Mouse (Mus musculus) stomach, postnatal 0 days (tissue): ENCODE results near the gene Sik3. TPM values are rescaled to one million over a fixed set of nuclear protein-coding genes. Genes with fewer than 3 reads are reported as not detected.

Experiments used
- ATAC-seq: fragments of 200-750 bp; cut with Nextera tagmentation; 2 replicates; pipeline ENCODE4 v1.8.0; 2017; ENCODE audit not compliant: low FRiP score, low TSS enrichment
- DNase-seq: peaks from one replicate; pipeline ENCODE4 v3.0.0-alpha.2; 2016; ENCODE audit warnings: low spot score
- H3K27ac ChIP-seq: fragments of 300-500 bp; sonication (generic); replicated peaks from 2 replicates; pipeline ENCODE4 v1.5.1; 2014; ENCODE audit warnings: mild to moderate bottlenecking, control low read depth
- H3K27me3 ChIP-seq: fragments of 300-500 bp; sonication (generic); 2 replicates; pipeline ENCODE4 v1.6.1; 2014; ENCODE audit warnings: low read length; ENCODE audit not compliant: control insufficient read depth, insufficient read depth
- H3K36me3 ChIP-seq: fragments of 300-500 bp; sonication (generic); 2 replicates; pipeline ENCODE4 v1.6.1; 2014; ENCODE audit warnings: low read length, mixed read lengths; ENCODE audit not compliant: control insufficient read depth, insufficient read depth
- H3K4me1 ChIP-seq: fragments of 300-500 bp; sonication (generic); replicated peaks from 2 replicates; pipeline ENCODE4 v1.6.1; 2014; ENCODE audit warnings: antibody characterized with exemption; ENCODE audit not compliant: control insufficient read depth, insufficient read depth
- H3K4me2 ChIP-seq: fragments of 300-500 bp; sonication (generic); replicated peaks from 2 replicates; pipeline ENCODE4 v1.6.1; 2014; ENCODE audit warnings: low read depth, mild to moderate bottlenecking, control low read depth, moderate library complexity
- H3K4me3 ChIP-seq: fragments of 300-500 bp; sonication (generic); 2 replicates; pipeline ENCODE4 v1.5.1; 2014; ENCODE audit warnings: low read depth, low read length, control low read depth
- H3K9ac ChIP-seq: fragments of 300-500 bp; sonication (generic); 2 replicates; pipeline ENCODE4 v1.6.1; 2014; ENCODE audit warnings: mild to moderate bottlenecking, low read length, control low read depth, mixed read lengths
- H3K9me3 ChIP-seq: fragments of 300-500 bp; sonication (generic); 2 replicates; pipeline ENCODE4 v1.6.1; 2016; ENCODE audit warnings: low read length; ENCODE audit not compliant: control insufficient read depth
- CTCF ChIP-seq: IDR thresholded peaks from 2 replicates; pipeline ENCODE4 v1.5.1; 2016; ENCODE audit warnings: antibody characterized with exemption, low read depth, mild to moderate bottlenecking, moderate library complexity
- EP300 ChIP-seq: optimal IDR thresholded peaks from 2 replicates; pipeline ENCODE3; 2016; ENCODE audit warnings: antibody characterized with exemption
- WGBS: fragments of 180-500 bp; shearing (Covaris S2); extraction: QIAGEN DNeasy Blood & Tissue Kit; methylation state at CpG from one replicate; pipeline ENCODE4 v1.1.7; 2014; 5-methylcytosine and 5-hydroxymethylcytosine counted together
- polyA plus RNA-seq: library from polyadenylated mRNA; unstranded; fragments of >200 nt; fragmentation: Nextera tagmentation; extraction: Ambion mirVana; gene quantifications from 2 replicates; pipeline ENCODE4 v1.2.1, GENCODE M21; 2015

Sik3 gene
- polyA plus RNA-seq, 1 experiment from 2014 or later, result 6.8 TPM

DNA sequence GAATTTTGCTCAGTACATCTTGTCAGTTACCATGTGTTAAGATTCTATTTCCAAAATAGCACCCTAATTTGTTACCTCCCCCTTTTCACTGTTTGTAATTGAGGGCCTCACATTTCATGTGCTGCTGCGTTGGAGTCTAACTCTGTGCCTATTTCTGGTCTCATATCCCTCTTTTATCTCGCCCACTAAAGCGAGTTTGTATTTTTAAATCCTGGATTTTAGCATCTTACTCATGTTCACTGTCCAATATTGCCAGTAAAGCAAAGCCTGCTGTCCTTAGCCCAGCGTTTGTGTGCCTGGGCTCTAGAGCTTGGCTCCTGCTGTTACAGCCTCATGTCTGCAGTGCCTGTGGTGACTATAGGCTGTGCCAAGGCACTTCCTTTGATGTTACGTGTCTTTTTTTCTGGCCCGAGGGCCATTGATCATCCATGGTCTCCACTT lies 69.8 kb downstream of the Sik3 start:
- Histone ChIP-seq H3K4me1 (no peaks in the 10 kb centered on the region; the same call in 1 of the 2 replicates), H3K4me3 (no peak overlapping the region), H3K9ac (no peak overlapping the region), H3K27me3 (no peaks in the 10 kb centered on the region), H3K36me3 (no peaks in the 10 kb centered on the region), H3K9me3 (no peaks in the 10 kb centered on the region), H3K4me2 (no peak overlapping the region), H3K27ac (no peak overlapping the region)
- ATAC-seq (no peak), DNase-seq (no peak)
- no peak for TF ChIP-seq CTCF
- no peak for TF ChIP-seq EP300
- WGBS, result 50% methylated on average over 6 of the region's 6 CpGs

DNA sequence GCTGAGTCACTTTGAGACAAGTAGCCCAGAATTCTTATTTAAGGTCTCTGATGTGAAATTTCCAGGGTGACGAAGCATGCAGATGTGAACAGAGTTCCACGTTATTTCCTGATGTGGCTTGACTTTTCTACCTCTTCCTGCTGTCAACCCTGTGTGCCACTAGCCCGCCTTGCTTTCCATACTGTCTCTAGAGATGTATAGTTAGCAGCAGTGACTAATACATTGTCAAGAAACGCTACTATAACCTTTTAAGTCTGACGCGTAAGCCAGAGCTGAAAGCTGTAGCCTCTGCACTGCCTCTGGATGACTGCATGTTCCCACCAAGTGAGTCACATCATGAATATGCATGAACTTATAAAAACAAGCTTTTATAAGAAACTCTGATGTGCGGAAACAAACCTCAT lies 70.9 kb downstream of the Sik3 start:
- Histone ChIP-seq H3K4me3 (no peak overlapping the region), H3K9ac (no peak overlapping the region), H3K4me2 (no peak overlapping the region), H3K4me1 (no peaks in the 10 kb centered on the region; the same call in 1 of the 2 replicates), H3K9me3 (no peaks in the 10 kb centered on the region), H3K27ac (no peak overlapping the region), H3K36me3 (no peaks in the 10 kb centered on the region), H3K27me3 (no peaks in the 10 kb centered on the region)
- 79% methylated on average over 7 of the region's 7 CpGs for WGBS
- no peak for ATAC-seq
- no peak for DNase-seq
- TF ChIP-seq EP300, result no peak

DNA sequence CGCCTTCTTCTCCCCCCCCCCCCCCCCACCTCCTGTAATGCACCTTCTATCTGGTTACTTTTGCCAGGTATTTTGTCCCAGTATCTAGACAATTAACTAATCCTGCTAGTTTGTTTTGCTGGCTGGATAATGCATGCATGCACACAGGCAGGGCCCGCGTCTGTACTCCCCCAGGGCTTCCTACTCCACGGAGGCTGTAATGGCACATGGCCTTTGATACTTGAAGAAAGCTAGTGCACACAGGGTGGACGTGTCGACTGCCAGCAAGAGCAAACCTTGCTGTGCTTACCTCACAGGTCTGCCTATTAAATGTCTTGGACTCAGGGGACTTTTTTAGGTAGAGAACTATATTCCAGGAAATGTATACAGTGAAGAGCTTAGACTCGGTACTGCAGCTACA lies 73.3 kb downstream of the Sik3 start:
- ATAC-seq (no peak), DNase-seq (peak; percentile 19)
- H3K36me3 ChIP-seq, result no peaks in the 10 kb centered on the region
- H3K9ac ChIP-seq, result no peak overlapping the region
- no peak overlapping the region for H3K27ac ChIP-seq
- no peaks in the 10 kb centered on the region for H3K9me3 ChIP-seq
- TF ChIP-seq CTCF (no peak), EP300 (no peak)
- no peaks in the 10 kb centered on the region for H3K27me3 ChIP-seq
- no peak overlapping the region for H3K4me2 ChIP-seq
- no peaks in the 10 kb centered on the region; the same call in 1 of the 2 replicates for H3K4me1 ChIP-seq
- 70% methylated on average over 7 of the region's 7 CpGs for WGBS
- H3K4me3 ChIP-seq, result no peak overlapping the region

GRCm38 (mm10) chr9:46086826-46087225 lies 74.2 kb downstream of the Sik3 start:
- no peak overlapping the region for H3K4me3 ChIP-seq
- no peak overlapping the region for H3K9ac ChIP-seq
- no peak overlapping the region for H3K27ac ChIP-seq
- no peak overlapping the region for H3K4me2 ChIP-seq
- H3K27me3 ChIP-seq, result no peaks in the 10 kb centered on the region
- no peaks in the 10 kb centered on the region for H3K9me3 ChIP-seq
- no peak for TF ChIP-seq CTCF
- TF ChIP-seq EP300, result no peak
- WGBS, result 51% methylated on average over 3 of the region's 3 CpGs
- no peaks in the 10 kb centered on the region; the same call in 1 of the 2 replicates for H3K4me1 ChIP-seq
- no peaks in the 10 kb centered on the region for H3K36me3 ChIP-seq
- ATAC-seq, result no peak; the same call in 1 of the 2 replicates
- DNase-seq, result peak; percentile 25

DNA sequence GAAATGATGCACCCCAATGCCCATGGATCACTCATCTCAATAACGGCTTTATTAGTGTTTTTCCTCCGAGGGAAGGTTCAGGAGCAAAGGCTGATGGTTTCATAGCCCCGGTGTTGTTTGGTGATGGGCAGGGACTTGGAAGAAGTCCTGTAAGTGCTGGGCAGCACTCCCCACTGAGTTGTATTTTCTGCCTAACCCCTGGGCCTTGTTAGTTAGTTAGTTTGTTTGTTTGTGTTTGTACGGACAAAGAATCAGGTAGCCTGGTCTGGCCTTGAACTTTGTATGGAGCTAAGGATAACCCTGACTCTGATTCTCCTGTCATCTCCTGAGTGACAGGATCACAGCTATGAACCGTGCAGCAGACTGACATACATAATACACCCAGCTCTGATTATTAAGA lies 74.8 kb downstream of the Sik3 start:
- DNase-seq, result no peak
- TF ChIP-seq CTCF (no peak), EP300 (no peak)
- no peak overlapping the region for H3K4me3 ChIP-seq
- H3K36me3 ChIP-seq, result no peaks in the 10 kb centered on the region
- 55% methylated on average over 5 of the region's 5 CpGs for WGBS
- H3K9me3 ChIP-seq, result no peaks in the 10 kb centered on the region
- no peak overlapping the region for H3K27ac ChIP-seq
- no peak overlapping the region for H3K4me2 ChIP-seq
- no peak overlapping the region for H3K9ac ChIP-seq
- H3K4me1 ChIP-seq, result no peaks in the 10 kb centered on the region; the same call in 1 of the 2 replicates
- ATAC-seq, result no peak
- no peaks in the 10 kb centered on the region for H3K27me3 ChIP-seq

DNA sequence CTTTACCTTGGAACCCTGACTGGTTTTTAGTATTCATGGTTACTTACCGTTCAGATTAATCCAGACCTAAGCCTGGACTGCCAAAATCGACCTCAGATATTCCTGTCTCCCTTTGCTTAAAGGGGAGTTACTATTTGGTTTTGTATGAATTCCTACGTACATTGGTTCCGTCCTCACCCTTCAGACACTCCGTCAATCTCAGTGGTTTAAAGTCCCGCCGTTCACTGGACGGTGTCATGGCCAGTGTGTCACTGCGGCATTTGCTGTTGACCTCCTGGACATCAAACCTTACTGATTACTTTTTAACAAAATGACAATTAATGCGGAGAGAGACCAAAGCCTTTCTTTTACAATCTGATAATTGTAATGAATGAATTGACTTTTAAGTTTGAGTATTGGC lies 76.1 kb downstream of the Sik3 start:
- no peak overlapping the region for H3K9ac ChIP-seq
- no peaks in the 10 kb centered on the region for H3K4me1 ChIP-seq
- no peaks in the 10 kb centered on the region for H3K36me3 ChIP-seq
- no peak overlapping the region for H3K4me2 ChIP-seq
- no peaks in the 10 kb centered on the region for H3K27me3 ChIP-seq
- no peak overlapping the region for H3K27ac ChIP-seq
- no peaks in the 10 kb centered on the region for H3K9me3 ChIP-seq
- no peak for TF ChIP-seq CTCF
- no peak for TF ChIP-seq EP300
- WGBS, result 76% methylated on average over 10 of the region's 10 CpGs
- ATAC-seq (no peak), DNase-seq (no peak)
- H3K4me3 ChIP-seq, result no peak overlapping the region
